Mouse (Mus musculus): ENCODE data around the gene 5830473C10Rik.

The 5830473C10Rik gene

GRCm38 (mm10) chr5:90594945-90595344 lies 34.0 kb downstream of the 5830473C10Rik start:
- peak; percentile 96 for DNase-seq (ENCODE audit: low read depth)

GRCm38 (mm10) chr5:90596155-90596554 lies 35.2 kb downstream of the 5830473C10Rik start:
- peak; percentile 56 for DNase-seq (ENCODE audit: low read depth)

GRCm38 (mm10) chr5:90601469-90601868 lies 40.6 kb downstream of the 5830473C10Rik start:
- peak; percentile 69 for DNase-seq (ENCODE audit: low read depth)

GRCm38 (mm10) chr5:90603407-90603923 lies 42.6 kb downstream of the 5830473C10Rik start:
- DNase-seq (ENCODE audit: low read depth): peak; percentile 63

- peak; percentile 51 for DNase-seq (ENCODE audit: low read depth)
These were observed 48.0 kb downstream of the 5830473C10Rik start for GRCm38 (mm10) chr5:90608906-90609305.

GRCm38 (mm10) chr5:90611388-90611787 lies 50.5 kb downstream of the 5830473C10Rik start:
- DNase-seq (ENCODE audit: low read depth): peak; percentile 93

GRCm38 (mm10) chr5:90611996-90612611 lies 51.2 kb downstream of the 5830473C10Rik start:
- DNase-seq (ENCODE audit: low read depth): peak; percentile 95

- DNase-seq (ENCODE audit: low read depth): peak; percentile 31
These were observed 51.8 kb downstream of the 5830473C10Rik start for GRCm38 (mm10) chr5:90612751-90613150.

GRCm38 (mm10) chr5:90617859-90618258 lies 57.0 kb downstream of the 5830473C10Rik start:
- peak; percentile 66 for DNase-seq (ENCODE audit: low read depth)

GRCm38 (mm10) chr5:90621316-90621715 lies 60.4 kb downstream of the 5830473C10Rik start:
- no peak for DNase-seq (ENCODE audit: low read depth)

GRCm38 (mm10) chr5:90621726-90622125 lies 60.8 kb downstream of the 5830473C10Rik start:
- no peak for DNase-seq (ENCODE audit: low read depth)

GRCm38 (mm10) chr5:90623209-90623608 lies 62.3 kb downstream of the 5830473C10Rik start:
- no peak for DNase-seq (ENCODE audit: low read depth)

- no peak for DNase-seq (ENCODE audit: low read depth)
These were observed 64.0 kb downstream of the 5830473C10Rik start for GRCm38 (mm10) chr5:90624708-90625425.

GRCm38 (mm10) chr5:90627423-90627822 lies 66.5 kb downstream of the 5830473C10Rik start:
- no peak for DNase-seq (ENCODE audit: low read depth)

GRCm38 (mm10) chr5:90628011-90628410 lies 67.1 kb downstream of the 5830473C10Rik start:
- DNase-seq (ENCODE audit: low read depth): no peak

- DNase-seq (ENCODE audit: low read depth): no peak
These were observed 67.6 kb downstream of the 5830473C10Rik start for GRCm38 (mm10) chr5:90628530-90628929.

GRCm38 (mm10) chr5:90634885-90635284 lies 74.0 kb downstream of the 5830473C10Rik start:
- no peak for DNase-seq (ENCODE audit: low read depth)

GRCm38 (mm10) chr5:90640286-90641217 lies 79.6 kb downstream of the 5830473C10Rik start, which contains the start of gene Rassf6:
Gene Rassf6, minus strand, starts transcription at chr5:90640657.
- no peak for DNase-seq (ENCODE audit: low read depth)

GRCm38 (mm10) chr5:90641218-90641610 lies 80.3 kb downstream of the 5830473C10Rik start:
- DNase-seq (ENCODE audit: low read depth): no peak

- no peak for DNase-seq (ENCODE audit: low read depth)
These were observed 84.7 kb downstream of the 5830473C10Rik start for GRCm38 (mm10) chr5:90645579-90645978.

GRCm38 (mm10) chr5:90646398-90646797 lies 85.5 kb downstream of the 5830473C10Rik start:
- DNase-seq (ENCODE audit: low read depth): no peak

Measured in 416B (cell line).